Mouse (Mus musculus) c-Kit-positive CD71-positive TER-119-negative erythroid progenitor cells, embryonic 14.5 days (primary cell): ENCODE data around the gene Gm17555.
"Not testable (repeated sequence)": the region's sequence is repeated elsewhere in the genome, so short reads cannot be mapped to it uniquely, and the experiment has no call there.

Source experiments
- DNase-seq: peaks from one replicate; pipeline ENCODE4 v3.0.0-alpha.2; 2013; ENCODE audit warnings: low read depth

Gm17555 gene

DNA sequence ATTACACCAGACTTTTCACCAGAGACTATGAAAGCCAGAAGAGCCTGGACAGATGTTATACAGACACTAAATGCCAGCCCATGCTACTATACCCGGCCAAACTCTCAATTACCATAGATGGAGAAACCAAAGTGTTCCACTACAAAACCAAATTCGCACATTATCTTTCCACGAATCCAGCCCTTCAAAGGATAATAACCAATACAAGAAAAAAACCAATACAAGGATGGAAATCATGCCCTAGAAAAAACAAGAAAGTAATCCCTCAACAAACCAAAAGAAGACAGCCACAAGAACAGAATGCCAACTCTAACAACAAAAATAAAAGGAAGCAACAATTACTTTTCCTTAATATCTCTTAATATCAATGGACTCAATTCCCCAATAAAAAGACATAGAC is at the start of gene Gm17555:
TSS of gene Gm17555 (plus strand) at position 301 of the 400 bp plus-strand sequence.
- DNase-seq: not testable (repeated sequence)

DNA sequence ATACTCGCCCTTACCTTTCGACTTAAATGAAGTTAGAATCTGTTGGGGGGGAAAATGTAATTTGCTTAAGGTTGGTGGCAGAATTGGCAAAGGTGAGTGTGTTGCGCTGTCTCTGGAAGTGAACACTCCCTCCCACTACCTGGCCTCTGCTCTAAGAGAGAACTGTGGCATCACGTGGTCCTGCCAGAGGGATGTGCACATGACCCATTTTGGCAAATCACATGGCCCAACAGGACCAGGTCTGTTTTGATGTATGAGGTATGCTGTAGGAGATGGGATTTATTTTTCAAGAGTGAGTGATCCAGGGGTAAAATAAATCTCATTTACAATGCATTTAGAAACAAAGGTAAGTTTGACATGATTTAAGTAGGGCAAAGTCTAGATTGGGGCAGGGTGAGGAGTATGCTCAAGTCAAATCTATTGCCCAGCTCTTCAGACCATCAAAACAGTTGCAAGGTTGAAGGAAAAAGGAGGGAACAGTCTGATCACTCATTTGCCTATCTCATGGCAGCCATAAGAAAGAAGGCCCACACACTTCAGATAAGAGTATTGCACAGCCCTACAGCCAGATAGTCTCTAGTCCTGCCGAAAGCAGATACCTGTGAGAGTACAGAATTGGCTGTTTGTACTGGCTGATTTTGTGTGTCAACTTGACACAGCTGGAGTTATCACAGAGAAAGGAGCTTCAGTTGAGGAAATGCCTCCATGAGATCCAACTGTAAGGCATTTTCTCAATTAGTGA is 49.5 kb upstream of the Gm17555 start:
- peak; percentile 70 for DNase-seq

DNA sequence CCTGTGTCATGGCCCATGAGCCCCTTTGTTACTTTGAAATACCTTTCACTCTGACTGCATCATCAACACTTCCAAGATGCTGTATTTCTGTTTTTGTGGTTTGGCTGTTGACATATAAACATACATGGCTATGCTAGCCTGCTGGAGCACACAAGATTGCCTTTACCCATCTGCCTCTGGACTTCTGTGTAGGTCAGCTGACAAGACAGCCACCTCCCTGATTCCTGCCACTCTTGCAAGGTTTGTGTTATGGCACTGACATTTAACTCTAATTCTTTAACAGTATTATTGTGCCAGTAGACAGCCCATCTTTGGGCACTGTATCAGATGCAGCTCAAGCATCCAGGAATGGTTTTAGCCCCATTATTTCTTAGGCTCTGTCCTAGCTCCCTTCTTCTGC is 48.6 kb upstream of the Gm17555 start:
- DNase-seq: no peak

DNA sequence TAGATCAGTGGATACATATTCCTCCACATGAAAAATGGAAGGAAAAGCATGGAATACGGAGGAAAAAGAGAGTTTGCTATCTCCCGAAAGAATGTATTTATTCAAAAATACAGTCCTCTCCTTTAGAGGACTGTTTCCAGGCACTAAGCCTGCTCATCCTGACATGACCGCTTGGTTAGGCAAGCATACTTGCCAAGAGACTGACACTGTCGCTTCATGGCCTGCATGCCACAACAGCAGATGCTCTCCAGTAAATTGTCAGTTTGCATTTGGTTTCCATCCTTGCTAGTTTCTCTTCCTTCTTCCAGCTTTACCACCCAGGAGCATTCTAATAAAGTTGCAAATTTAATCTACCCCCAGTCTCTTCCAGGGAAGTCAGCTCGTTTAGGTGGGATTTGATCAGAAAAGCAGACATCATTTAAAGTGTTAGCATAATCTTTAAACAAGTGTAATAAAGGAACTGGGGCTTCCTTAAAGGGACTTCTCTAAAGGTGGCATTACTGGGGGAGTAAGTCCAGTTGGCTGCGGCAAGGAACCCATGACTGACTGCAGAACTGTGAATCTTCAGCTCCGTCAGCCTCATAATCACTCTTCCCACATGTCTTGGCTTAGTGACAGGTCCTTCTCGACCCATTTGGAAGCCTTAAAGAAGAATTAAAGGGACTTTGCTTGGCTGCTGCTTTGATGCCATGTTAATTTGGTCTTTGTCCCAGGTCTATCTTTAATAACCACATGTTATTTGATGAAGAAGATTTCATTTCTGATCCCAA is 47.9 kb upstream of the Gm17555 start:
- no peak for DNase-seq

DNA sequence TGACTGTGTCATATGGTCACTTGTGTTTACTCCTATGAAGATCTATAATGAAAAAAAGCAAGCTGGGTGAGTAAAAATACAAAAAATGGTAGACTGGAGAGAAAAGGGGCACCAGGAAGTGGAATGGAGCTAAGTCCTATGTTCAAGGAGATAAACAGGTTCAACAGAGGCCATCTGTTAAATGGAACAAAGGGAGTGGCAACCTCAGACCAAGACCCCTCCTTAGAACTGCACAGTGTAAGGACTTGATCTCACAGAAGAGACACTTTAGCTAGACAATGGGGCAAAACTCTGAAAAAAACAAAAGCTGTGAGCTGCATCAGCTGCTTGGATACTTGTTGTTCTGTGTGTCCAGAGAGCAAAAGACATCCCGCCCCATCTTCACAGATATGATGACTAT is 43.5 kb upstream of the Gm17555 start:
- DNase-seq: no peak

DNA sequence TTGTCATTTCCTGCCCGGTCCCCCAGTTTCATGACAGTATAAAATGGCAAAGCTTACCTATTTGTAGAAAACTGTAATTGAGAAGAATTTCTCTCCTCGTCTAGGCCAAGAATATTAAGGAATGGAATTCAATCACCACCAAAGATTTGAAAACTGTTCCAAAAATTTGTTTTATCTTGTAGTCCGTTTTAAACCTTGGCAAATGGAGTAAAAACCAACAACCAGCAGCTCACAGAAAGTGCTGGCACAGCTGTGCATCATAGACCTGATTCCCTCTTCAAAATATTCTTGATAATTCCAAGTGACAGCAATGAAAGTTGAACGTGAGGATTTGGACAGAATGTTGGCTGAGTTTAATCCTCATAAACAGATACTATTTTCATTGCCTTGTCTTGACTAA is 23.6 kb upstream of the Gm17555 start:
- DNase-seq: no peak

DNA sequence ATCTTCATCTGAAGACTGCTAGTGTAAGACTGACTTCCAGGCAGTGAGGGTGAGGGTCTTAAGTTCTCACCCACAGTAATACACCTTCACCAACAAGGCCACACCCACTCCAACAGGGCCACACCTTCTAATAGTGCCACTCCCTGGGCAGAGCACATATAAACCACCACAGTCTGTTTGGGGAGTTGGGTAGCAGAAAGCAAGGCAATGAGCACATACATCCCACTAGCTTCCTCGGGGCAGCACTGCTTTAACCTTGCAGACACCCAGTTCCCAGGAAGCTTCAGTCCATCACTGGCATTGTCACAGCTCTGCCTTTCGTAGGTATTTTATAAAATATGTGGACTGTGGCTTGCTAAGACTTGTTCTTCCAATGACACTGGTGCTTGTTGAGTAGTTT is 22.8 kb upstream of the Gm17555 start:
- no peak for DNase-seq

DNA sequence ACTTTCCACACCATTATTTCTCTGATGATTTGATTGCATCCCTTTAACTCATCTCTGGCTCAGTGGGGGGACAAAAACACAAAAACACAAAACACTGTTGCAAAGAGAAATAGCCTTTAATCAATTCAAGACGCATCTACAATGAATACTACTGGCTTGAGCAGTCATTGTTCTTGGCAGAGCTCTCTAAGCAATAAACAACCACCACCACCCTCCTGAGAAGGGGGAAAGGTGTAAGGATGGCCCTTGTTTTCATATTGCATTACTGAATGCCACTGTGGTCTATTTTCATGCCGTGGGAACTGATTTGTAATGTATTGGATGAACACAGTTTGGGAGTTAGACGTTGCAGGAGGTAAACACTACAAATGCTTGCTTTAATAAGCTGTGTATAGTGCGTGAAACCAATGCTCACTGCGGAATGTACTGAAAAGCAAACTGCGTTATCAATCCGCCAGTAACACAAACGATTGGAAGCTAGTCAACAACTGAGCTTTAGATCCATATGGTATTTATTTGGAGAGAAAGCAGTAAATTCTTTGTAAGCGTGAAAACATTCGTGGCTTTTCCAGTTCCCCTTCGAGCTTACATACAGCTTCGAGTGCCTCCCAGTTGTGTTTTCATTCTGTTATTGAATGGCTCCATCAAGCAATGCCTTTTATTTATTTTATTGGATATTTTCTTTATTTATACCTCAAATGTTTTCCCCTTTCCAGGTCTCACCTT is 19.1 kb upstream of the Gm17555 start:
- no peak for DNase-seq

DNA sequence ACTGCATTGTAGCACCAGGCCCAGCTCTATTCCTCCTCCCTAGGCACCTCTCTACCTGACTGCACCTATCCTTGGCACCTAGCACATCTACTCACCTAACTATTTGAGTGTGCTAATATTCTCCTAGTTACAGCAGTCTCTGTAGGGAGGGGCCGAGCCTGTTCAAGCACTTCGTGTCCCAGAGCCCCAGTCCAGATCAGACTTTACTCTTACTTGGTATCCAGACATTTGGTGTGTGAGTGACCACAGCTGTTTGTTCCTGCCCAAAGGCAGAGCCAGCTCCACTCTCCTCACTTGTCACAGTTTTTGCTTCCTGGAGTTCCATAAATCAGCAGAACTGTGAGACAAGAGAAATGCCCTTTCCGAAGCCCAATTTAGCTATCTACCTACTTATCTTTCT is 15.9 kb upstream of the Gm17555 start:
- DNase-seq: no peak

DNA sequence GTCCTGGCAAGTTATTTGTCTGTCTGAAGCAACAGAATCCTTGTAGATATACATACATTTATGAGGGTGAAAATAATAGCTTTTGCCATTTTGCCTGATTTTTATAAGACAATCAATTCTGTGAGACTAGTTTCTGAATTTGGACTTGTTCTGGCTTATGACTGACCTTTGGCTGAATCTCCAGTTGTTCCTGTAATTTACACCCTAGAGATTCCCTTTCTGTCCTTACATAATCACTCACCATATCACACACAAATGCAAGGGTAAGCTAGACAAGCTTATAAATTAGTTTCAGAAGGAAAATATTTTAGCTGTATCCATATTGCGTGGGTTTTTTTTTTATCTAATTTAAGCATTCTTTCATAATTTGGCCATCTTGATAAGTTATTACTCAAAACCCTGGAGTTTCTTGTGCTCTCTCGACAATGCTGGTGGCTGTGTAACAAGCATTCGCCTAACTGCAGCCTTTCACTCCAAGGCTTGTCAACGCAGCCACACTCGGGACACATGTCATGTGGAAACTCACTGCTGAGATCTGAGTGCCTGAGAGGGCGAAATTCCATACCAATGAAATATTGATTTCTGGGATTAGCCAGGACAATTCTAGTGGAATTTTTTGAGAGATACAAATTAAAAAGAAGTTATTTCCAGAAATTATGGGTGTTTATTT is 3.8 kb upstream of the Gm17555 start:
- DNase-seq: no peak

DNA sequence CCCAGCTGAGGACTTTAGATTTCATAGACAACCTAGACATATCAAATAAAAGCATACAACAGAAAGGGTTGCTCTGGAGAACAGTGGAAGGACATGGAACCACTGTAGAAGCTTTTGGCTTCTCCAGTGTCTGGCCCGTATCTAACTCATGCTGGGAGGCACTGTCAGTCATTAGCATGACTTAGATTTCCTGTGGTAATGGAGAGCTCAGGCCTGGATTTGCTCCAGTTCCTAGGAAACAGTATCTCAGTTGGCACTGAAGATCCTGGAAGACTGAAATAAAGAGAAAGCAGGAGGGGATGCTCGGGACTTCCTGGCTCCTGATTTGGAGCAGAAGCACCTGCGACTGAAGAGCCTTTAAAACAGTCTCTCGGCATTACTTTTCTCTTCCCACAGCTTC is 12.7 kb downstream of the Gm17555 start:
- DNase-seq: no peak

DNA sequence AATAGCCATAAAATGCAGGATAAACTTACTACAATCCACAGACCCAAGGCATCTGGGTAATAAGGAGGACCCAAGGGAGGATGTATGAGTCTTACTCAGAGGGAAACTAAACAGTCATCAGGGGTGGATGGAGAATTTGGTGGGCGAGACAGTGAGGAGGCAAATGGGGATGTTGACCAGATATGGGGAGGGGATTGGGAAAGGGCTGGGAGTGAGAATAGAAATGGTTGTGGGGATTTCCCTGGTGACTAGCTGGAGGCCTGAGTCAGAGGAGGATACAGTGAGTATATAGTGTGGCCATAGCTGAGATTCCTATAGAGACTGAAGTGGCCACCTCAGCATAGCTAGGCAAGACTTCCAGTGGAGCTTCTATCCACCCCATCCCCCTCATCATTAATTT is 16.8 kb downstream of the Gm17555 start:
- DNase-seq: no peak

DNA sequence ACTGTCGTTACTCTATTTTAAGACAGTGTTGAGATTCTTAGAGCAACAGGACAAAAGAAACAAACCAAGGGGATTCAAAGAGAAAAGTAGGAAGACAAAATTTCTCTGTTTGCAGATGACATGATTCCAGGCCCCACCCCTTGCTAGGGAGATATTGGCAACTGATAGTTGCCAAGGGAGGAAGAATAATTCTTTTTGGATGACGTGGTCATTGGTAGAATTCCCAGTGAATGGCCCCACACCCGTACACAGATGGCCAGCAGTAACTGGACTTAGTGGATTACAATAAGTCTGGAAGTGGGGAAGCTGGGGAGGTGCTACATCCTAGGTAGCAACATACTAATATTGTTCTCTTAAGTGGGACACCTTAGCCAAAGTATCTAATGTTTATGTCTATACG is 22.0 kb downstream of the Gm17555 start:
- no peak for DNase-seq

DNA sequence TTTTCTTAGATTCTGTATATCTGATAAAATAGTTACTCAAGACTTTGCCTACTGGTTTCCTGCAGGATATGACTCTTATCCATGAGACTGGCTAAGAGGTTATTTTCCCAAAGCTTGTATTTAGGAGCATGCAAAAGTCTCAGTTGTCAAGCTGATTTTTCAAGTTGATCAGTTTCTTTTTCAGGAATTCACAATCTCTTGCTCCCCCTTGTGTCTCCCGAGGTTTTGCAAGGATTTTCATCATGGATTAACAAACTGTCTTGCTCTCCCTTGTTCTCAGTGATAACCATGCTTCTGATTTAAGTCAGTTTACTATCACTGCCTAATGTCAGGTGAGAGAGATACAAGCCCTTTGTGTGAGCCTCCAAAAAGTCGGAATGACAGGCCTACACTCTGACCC is 30.5 kb downstream of the Gm17555 start:
- no peak for DNase-seq

DNA sequence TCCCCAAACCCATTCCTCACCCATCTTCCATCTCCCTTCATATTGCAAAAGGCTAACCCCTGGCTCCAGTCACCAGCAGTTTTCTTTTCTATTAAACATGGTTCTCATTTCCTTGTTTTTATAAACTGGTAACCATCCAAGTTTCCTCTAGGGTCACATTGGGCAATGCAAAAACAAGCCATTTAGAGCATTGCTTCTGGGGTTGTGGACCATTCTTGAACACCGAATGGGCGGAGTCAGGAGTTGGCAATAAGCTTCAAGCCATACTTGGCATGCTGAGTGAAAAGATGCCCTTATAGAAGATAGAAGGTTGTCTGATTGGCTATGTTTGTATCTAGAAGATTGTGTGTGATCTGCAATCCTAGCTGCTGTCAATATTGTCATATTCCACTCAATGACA is 33.6 kb downstream of the Gm17555 start:
- DNase-seq: no peak

DNA sequence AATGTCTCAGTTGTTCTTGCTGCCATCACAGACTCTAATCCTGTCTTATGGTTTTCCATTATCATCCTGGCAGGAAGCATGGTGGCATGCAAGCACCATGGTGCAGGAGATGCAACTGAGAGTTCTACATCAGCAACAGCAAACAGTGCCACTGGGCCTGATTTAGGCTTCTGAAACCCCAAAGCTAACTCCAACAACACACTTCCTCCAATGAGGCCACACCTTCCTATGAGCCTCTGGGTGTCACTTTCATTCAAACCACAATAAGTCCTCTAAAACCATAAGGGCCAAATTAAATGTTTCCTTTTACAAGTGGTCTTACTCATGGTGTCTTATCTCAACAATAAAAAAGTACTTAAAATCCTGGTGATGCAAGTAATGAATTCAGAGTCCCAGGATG is 37.3 kb downstream of the Gm17555 start:
- no peak for DNase-seq
